Mouse (Mus musculus): Measurements from ENCODE around the gene Wt1. TPM values are rescaled to one million over a fixed set of nuclear protein-coding genes. Genes with fewer than 3 reads are reported as not detected.

The Wt1 gene
- polyA plus RNA-seq, 1 experiment = not detected

DNA sequence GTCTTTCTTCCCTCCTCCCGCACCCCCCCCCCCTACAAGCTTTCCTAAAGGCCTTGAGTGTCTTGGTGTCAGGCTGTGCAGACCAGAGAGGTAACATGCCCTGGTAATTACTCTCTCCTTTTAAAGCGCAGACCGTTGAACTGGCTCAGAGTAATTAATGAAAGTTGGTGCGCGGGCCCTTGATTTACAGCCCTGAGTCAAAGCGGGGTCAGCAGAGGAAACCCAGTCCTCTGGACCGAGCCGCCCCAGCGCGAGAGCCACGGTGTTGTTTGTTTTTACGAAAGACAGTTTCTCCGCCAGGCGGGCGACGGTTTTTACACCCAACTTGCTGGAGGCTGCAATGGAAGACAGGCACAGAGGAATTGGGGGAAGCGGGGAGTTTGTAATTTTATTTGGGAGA is 6.0 kb downstream of the Wt1 start:
- Histone ChIP-seq H3K36me3 (replicated peaks; ENCODE audit: low read length) (no peaks in the 10 kb centered on the region), H3K4me1 (peaks cover 29% of the 10 kb centered on the region), H3K9me3 (peaks cover 17% of the 10 kb centered on the region), H3K4me3 (replicated peaks) (no peak overlapping the region), H3K27me3 (replicated peaks) (peaks cover 99% of the 10 kb centered on the region)
- no peak for TF ChIP-seq GATA1 (IDR thresholded peaks at IDR 0.05; ENCODE audit: borderline replicate concordance, low read length)
- no peak for TF ChIP-seq FLI1 (IDR thresholded peaks at IDR 0.05; ENCODE audit: low read length)

- Histone ChIP-seq H3K4me1 (peaks cover 21% of the 10 kb centered on the region), H3K36me3 (replicated peaks; ENCODE audit: low read length) (no peaks in the 10 kb centered on the region), H3K9me3 (peaks cover 17% of the 10 kb centered on the region), H3K4me3 (replicated peaks) (peak overlapping the region; percentile 50), H3K27me3 (replicated peaks) (peaks cover 94% of the 10 kb centered on the region)
- TF ChIP-seq GATA1 (IDR thresholded peaks at IDR 0.05; ENCODE audit: borderline replicate concordance, low read length) (no peak), FLI1 (IDR thresholded peaks at IDR 0.05; ENCODE audit: low read length) (no peak)
Observed at GRCm38 (mm10) chr2:105132933-105133795, 6.8 kb downstream of the Wt1 start.

GRCm38 (mm10) chr2:105134296-105134695 is 8.0 kb downstream of the Wt1 start:
- Histone ChIP-seq H3K36me3 (replicated peaks; ENCODE audit: low read length) (no peaks in the 10 kb centered on the region), H3K4me3 (replicated peaks) (peak overlapping the region; percentile 42), H3K27me3 (replicated peaks) (peaks cover 88% of the 10 kb centered on the region), H3K4me1 (peaks cover 14% of the 10 kb centered on the region), H3K9me3 (peaks cover 17% of the 10 kb centered on the region)
- TF ChIP-seq FLI1 (IDR thresholded peaks at IDR 0.05; ENCODE audit: low read length) (no peak), GATA1 (IDR thresholded peaks at IDR 0.05; ENCODE audit: borderline replicate concordance, low read length) (no peak)

- TF ChIP-seq GATA1 (IDR thresholded peaks at IDR 0.05; ENCODE audit: borderline replicate concordance, low read length) (no peak), FLI1 (IDR thresholded peaks at IDR 0.05; ENCODE audit: low read length) (no peak)
- Histone ChIP-seq H3K9me3 (peaks cover 5% of the 10 kb centered on the region; the same call in 1 of the 2 replicates), H3K36me3 (replicated peaks; ENCODE audit: low read length) (no peaks in the 10 kb centered on the region), H3K4me3 (replicated peaks) (no peak overlapping the region), H3K4me1 (peaks cover under 1% of the 10 kb centered on the region; the same call in 1 of the 2 replicates), H3K27me3 (replicated peaks) (peaks cover 47% of the 10 kb centered on the region)
Observed at GRCm38 (mm10) chr2:105139471-105139870, 13.1 kb downstream of the Wt1 start.

- Histone ChIP-seq H3K4me1 (no peaks in the 10 kb centered on the region), H3K9me3 (no peaks in the 10 kb centered on the region), H3K36me3 (replicated peaks; ENCODE audit: low read length) (no peaks in the 10 kb centered on the region), H3K4me3 (replicated peaks) (no peak overlapping the region), H3K27me3 (replicated peaks) (peaks cover 29% of the 10 kb centered on the region)
- no peak for TF ChIP-seq FLI1 (IDR thresholded peaks at IDR 0.05; ENCODE audit: low read length)
- TF ChIP-seq GATA1 (IDR thresholded peaks at IDR 0.05; ENCODE audit: borderline replicate concordance, low read length) = no peak
Observed at GRCm38 (mm10) chr2:105141371-105141770, 15.0 kb downstream of the Wt1 start.

DNA sequence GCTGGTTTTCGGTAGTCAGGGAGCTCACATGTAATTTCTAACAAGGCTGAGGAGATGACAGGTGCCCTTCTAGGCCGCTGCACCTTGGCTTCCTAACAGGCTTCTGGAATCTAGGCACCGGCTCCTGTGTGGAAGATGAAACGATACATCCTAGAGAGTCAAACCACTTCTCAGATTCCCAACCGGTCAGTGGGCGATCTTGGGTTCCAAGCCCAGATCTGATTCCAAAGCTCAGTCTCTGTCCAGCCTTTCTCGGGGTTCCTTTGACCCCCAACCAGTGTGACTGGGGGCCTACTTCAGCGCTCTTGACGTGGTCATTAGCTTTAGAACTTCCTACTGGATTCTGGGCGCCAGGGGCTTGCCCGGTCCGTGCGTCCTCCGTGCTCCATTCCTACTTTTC is 17.4 kb downstream of the Wt1 start:
- Histone ChIP-seq H3K36me3 (replicated peaks; ENCODE audit: low read length) (no peaks in the 10 kb centered on the region), H3K27me3 (replicated peaks) (peaks cover 11% of the 10 kb centered on the region), H3K9me3 (no peaks in the 10 kb centered on the region), H3K4me1 (no peaks in the 10 kb centered on the region), H3K4me3 (replicated peaks) (no peak overlapping the region)
- TF ChIP-seq FLI1 (IDR thresholded peaks at IDR 0.05; ENCODE audit: low read length) = no peak
- TF ChIP-seq GATA1 (IDR thresholded peaks at IDR 0.05; ENCODE audit: borderline replicate concordance, low read length) = no peak

DNA sequence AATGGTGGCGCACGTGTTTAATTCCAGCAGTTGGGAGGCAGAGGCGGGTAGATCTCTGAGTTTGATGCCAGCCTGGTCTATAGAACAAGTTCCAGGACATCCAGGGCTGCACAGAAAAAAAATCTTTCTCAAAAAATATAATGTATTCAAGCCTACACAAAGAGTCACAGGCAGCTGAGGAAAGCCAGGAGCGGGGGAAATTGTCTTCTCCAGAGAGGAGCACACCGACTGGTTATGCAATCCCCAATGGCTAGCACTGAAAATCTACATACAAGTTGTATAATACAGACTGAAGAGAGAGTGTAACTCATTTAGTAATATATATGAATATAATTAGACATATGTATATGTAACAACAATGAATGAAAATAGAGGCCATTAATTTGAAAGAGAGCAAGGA is 25.2 kb downstream of the Wt1 start:
- H3K36me3 ChIP-seq (replicated peaks; ENCODE audit: low read length) = no peaks in the 10 kb centered on the region
- no peak overlapping the region for H3K4me3 ChIP-seq (replicated peaks)
- TF ChIP-seq GATA1 (IDR thresholded peaks at IDR 0.05; ENCODE audit: borderline replicate concordance, low read length) = no peak
- TF ChIP-seq FLI1 (IDR thresholded peaks at IDR 0.05; ENCODE audit: low read length) = no peak
- H3K27me3 ChIP-seq (replicated peaks) = no peaks in the 10 kb centered on the region
- H3K9me3 ChIP-seq = no peaks in the 10 kb centered on the region
- no peaks in the 10 kb centered on the region for H3K4me1 ChIP-seq

- Histone ChIP-seq H3K36me3 (replicated peaks; ENCODE audit: low read length) (no peaks in the 10 kb centered on the region), H3K9me3 (no peaks in the 10 kb centered on the region)
- TF ChIP-seq FLI1 (IDR thresholded peaks at IDR 0.05; ENCODE audit: low read length) (no peak), GATA1 (IDR thresholded peaks at IDR 0.05; ENCODE audit: borderline replicate concordance, low read length) (no peak)
Observed at GRCm38 (mm10) chr2:105153046-105153445, 26.7 kb downstream of the Wt1 start.

GRCm38 (mm10) chr2:105160949-105161348 is 34.6 kb downstream of the Wt1 start:
- Histone ChIP-seq H3K4me3 (replicated peaks) (no peak overlapping the region), H3K4me1 (no peaks in the 10 kb centered on the region), H3K27me3 (replicated peaks) (no peaks in the 10 kb centered on the region), H3K9me3 (no peaks in the 10 kb centered on the region), H3K36me3 (replicated peaks; ENCODE audit: low read length) (no peaks in the 10 kb centered on the region)
- TF ChIP-seq GATA1 (IDR thresholded peaks at IDR 0.05; ENCODE audit: borderline replicate concordance, low read length) (no peak), FLI1 (IDR thresholded peaks at IDR 0.05; ENCODE audit: low read length) (no peak)

More at GRCm38 (mm10) chr2:105153046-105153445, 26.7 kb downstream of the Wt1 start:
- no peaks in the 10 kb centered on the region for H3K4me1 ChIP-seq
- H3K27me3 ChIP-seq (replicated peaks) = no peaks in the 10 kb centered on the region
- no peak overlapping the region for H3K4me3 ChIP-seq (replicated peaks)

DNA sequence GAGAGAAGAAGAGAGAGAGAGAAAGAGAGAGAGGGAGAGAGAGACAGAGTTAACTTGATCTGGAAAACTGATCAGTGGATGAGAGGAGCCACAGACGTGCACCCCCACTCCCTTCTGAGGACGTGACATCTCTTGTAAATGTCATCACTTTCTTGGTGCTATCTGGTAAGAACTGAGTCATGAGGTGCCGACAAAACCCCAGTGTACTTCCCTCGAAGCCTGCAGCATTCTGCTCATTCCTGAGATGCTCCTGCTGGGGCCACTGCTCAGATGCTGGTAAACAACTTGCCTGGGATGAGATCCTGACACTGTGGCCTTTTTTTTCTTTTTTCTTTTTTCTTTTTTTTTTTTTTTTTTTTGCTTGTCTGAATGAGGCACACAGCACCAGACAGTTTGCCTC is 36.4 kb downstream of the Wt1 start:
- Histone ChIP-seq H3K4me1 (no peaks in the 10 kb centered on the region), H3K36me3 (replicated peaks; ENCODE audit: low read length) (no peaks in the 10 kb centered on the region)
- TF ChIP-seq GATA1 (IDR thresholded peaks at IDR 0.05; ENCODE audit: borderline replicate concordance, low read length) (no peak), FLI1 (IDR thresholded peaks at IDR 0.05; ENCODE audit: low read length) (no peak)

More for the DNA sequence above, 36.4 kb downstream of the Wt1 start:
- no peaks in the 10 kb centered on the region for H3K27me3 ChIP-seq (replicated peaks)
- H3K4me3 ChIP-seq (replicated peaks) = no peak overlapping the region
- H3K9me3 ChIP-seq = no peaks in the 10 kb centered on the region
